Mouse (Mus musculus): ENCODE data around the gene Capsl. TPM values are rescaled to one million over a fixed set of nuclear protein-coding genes. Genes with fewer than 3 reads are reported as not detected.

The Capsl gene
- polyA plus RNA-seq, 1 experiment from 2014 or later = 0.92 TPM

- no peak for ATAC-seq (ENCODE audit: insufficient read depth, low FRiP score, low TSS enrichment)
- H3K9me3 ChIP-seq (ENCODE audit: control insufficient read depth, low read length) = no peaks in the 10 kb centered on the region
- no peak overlapping the region for H3K27ac ChIP-seq (ENCODE audit: low read depth, low read length)
- no peaks in the 10 kb centered on the region for H3K36me3 ChIP-seq (ENCODE audit: control insufficient read depth, insufficient read depth, low read length)
- 65% methylated on average over 7 of the region's 7 CpGs for WGBS
- H3K4me3 ChIP-seq (ENCODE audit: low read depth, low read length) = no peak overlapping the region
- no peak overlapping the region for H3K9ac ChIP-seq (ENCODE audit: low read length)
- H3K4me1 ChIP-seq (ENCODE audit: control insufficient read depth, insufficient read depth, low read length) = no peaks in the 10 kb centered on the region
- H3K27me3 ChIP-seq (ENCODE audit: control insufficient read depth, insufficient read depth, low read length) = no peaks in the 10 kb centered on the region
- no peak overlapping the region for H3K4me2 ChIP-seq (ENCODE audit: low read depth)
- DNase-seq (ENCODE audit: low spot score) = no peak
Measured at GRCm38 (mm10) chr15:9463521-9464027, 27.7 kb downstream of the Capsl start.

GRCm38 (mm10) chr15:9464039-9464438, 28.2 kb downstream of the Capsl start:
- DNase-seq (ENCODE audit: low spot score) = no peak
- H3K27ac ChIP-seq (ENCODE audit: low read depth, low read length) = no peak overlapping the region
- H3K4me1 ChIP-seq (ENCODE audit: control insufficient read depth, insufficient read depth, low read length) = no peaks in the 10 kb centered on the region
- H3K36me3 ChIP-seq (ENCODE audit: control insufficient read depth, insufficient read depth, low read length) = no peaks in the 10 kb centered on the region
- ATAC-seq (ENCODE audit: insufficient read depth, low FRiP score, low TSS enrichment) = no peak
- no peaks in the 10 kb centered on the region for H3K9me3 ChIP-seq (ENCODE audit: control insufficient read depth, low read length)
- no peaks in the 10 kb centered on the region for H3K27me3 ChIP-seq (ENCODE audit: control insufficient read depth, insufficient read depth, low read length)
- no peak overlapping the region for H3K4me3 ChIP-seq (ENCODE audit: low read depth, low read length)
- H3K9ac ChIP-seq (ENCODE audit: low read length) = no peak overlapping the region
- WGBS = 64% methylated on average over 1 of the region's 1 CpGs
- H3K4me2 ChIP-seq (ENCODE audit: low read depth) = no peak overlapping the region

- ATAC-seq (ENCODE audit: insufficient read depth, low FRiP score, low TSS enrichment) (no peak), DNase-seq (ENCODE audit: low spot score) (no peak)
- Histone ChIP-seq H3K36me3 (ENCODE audit: control insufficient read depth, insufficient read depth, low read length) (no peaks in the 10 kb centered on the region), H3K4me3 (ENCODE audit: low read depth, low read length) (no peak overlapping the region), H3K9me3 (ENCODE audit: control insufficient read depth, low read length) (no peaks in the 10 kb centered on the region), H3K4me2 (ENCODE audit: low read depth) (no peak overlapping the region), H3K27me3 (ENCODE audit: control insufficient read depth, insufficient read depth, low read length) (no peaks in the 10 kb centered on the region), H3K4me1 (ENCODE audit: control insufficient read depth, insufficient read depth, low read length) (no peaks in the 10 kb centered on the region), H3K9ac (ENCODE audit: low read length) (no peak overlapping the region), H3K27ac (ENCODE audit: low read depth, low read length) (no peak overlapping the region)
- 91% methylated on average over 4 of the region's 4 CpGs for WGBS
Measured at GRCm38 (mm10) chr15:9471053-9471685, 35.3 kb downstream of the Capsl start.

GRCm38 (mm10) chr15:9472167-9472566, 36.3 kb downstream of the Capsl start:
- H3K27me3 ChIP-seq (ENCODE audit: control insufficient read depth, insufficient read depth, low read length) = no peaks in the 10 kb centered on the region
- H3K9ac ChIP-seq (ENCODE audit: low read length) = no peak overlapping the region
- no peak for ATAC-seq (ENCODE audit: insufficient read depth, low FRiP score, low TSS enrichment)
- H3K36me3 ChIP-seq (ENCODE audit: control insufficient read depth, insufficient read depth, low read length) = no peaks in the 10 kb centered on the region
- no peak overlapping the region for H3K27ac ChIP-seq (ENCODE audit: low read depth, low read length)
- no peak overlapping the region for H3K4me3 ChIP-seq (ENCODE audit: low read depth, low read length)
- no peak overlapping the region for H3K4me2 ChIP-seq (ENCODE audit: low read depth)
- DNase-seq (ENCODE audit: low spot score) = no peak
- no peaks in the 10 kb centered on the region for H3K4me1 ChIP-seq (ENCODE audit: control insufficient read depth, insufficient read depth, low read length)
- H3K9me3 ChIP-seq (ENCODE audit: control insufficient read depth, low read length) = no peaks in the 10 kb centered on the region
- WGBS = 65% methylated on average over 3 of the region's 3 CpGs

GRCm38 (mm10) chr15:9472618-9473017, 36.8 kb downstream of the Capsl start:
- WGBS = 74% methylated on average over 3 of the region's 3 CpGs
- Histone ChIP-seq H3K9ac (ENCODE audit: low read length) (no peak overlapping the region), H3K27me3 (ENCODE audit: control insufficient read depth, insufficient read depth, low read length) (no peaks in the 10 kb centered on the region), H3K27ac (ENCODE audit: low read depth, low read length) (no peak overlapping the region), H3K9me3 (ENCODE audit: control insufficient read depth, low read length) (no peaks in the 10 kb centered on the region), H3K36me3 (ENCODE audit: control insufficient read depth, insufficient read depth, low read length) (no peaks in the 10 kb centered on the region), H3K4me2 (ENCODE audit: low read depth) (no peak overlapping the region), H3K4me3 (ENCODE audit: low read depth, low read length) (no peak overlapping the region), H3K4me1 (ENCODE audit: control insufficient read depth, insufficient read depth, low read length) (no peaks in the 10 kb centered on the region)
- DNase-seq (ENCODE audit: low spot score) = no peak
- no peak for ATAC-seq (ENCODE audit: insufficient read depth, low FRiP score, low TSS enrichment)

GRCm38 (mm10) chr15:9473188-9473587, 37.4 kb downstream of the Capsl start:
- ATAC-seq (ENCODE audit: insufficient read depth, low FRiP score, low TSS enrichment) = no peak
- H3K27me3 ChIP-seq (ENCODE audit: control insufficient read depth, insufficient read depth, low read length) = no peaks in the 10 kb centered on the region
- no peak overlapping the region for H3K4me2 ChIP-seq (ENCODE audit: low read depth)
- H3K4me1 ChIP-seq (ENCODE audit: control insufficient read depth, insufficient read depth, low read length) = no peaks in the 10 kb centered on the region
- H3K9me3 ChIP-seq (ENCODE audit: control insufficient read depth, low read length) = no peaks in the 10 kb centered on the region
- H3K36me3 ChIP-seq (ENCODE audit: control insufficient read depth, insufficient read depth, low read length) = no peaks in the 10 kb centered on the region
- H3K9ac ChIP-seq (ENCODE audit: low read length) = no peak overlapping the region
- DNase-seq (ENCODE audit: low spot score) = no peak
- 89% methylated on average over 1 of the region's 1 CpGs for WGBS
- H3K4me3 ChIP-seq (ENCODE audit: low read depth, low read length) = no peak overlapping the region
- H3K27ac ChIP-seq (ENCODE audit: low read depth, low read length) = no peak overlapping the region

GRCm38 (mm10) chr15:9489417-9490118, 53.7 kb downstream of the Capsl start:
- no peaks in the 10 kb centered on the region for H3K9me3 ChIP-seq (ENCODE audit: control insufficient read depth, low read length)
- DNase-seq (ENCODE audit: low spot score) (no peak), ATAC-seq (ENCODE audit: insufficient read depth, low FRiP score, low TSS enrichment) (no peak)
- no peak overlapping the region for H3K4me3 ChIP-seq (ENCODE audit: low read depth, low read length)
- no peaks in the 10 kb centered on the region for H3K4me1 ChIP-seq (ENCODE audit: control insufficient read depth, insufficient read depth, low read length)
- no peak overlapping the region for H3K27ac ChIP-seq (ENCODE audit: low read depth, low read length)
- no peak overlapping the region for H3K4me2 ChIP-seq (ENCODE audit: low read depth)
- H3K9ac ChIP-seq (ENCODE audit: low read length) = no peak overlapping the region
- H3K27me3 ChIP-seq (ENCODE audit: control insufficient read depth, insufficient read depth, low read length) = no peaks in the 10 kb centered on the region
- 95% methylated on average over 2 of the region's 2 CpGs for WGBS
- H3K36me3 ChIP-seq (ENCODE audit: control insufficient read depth, insufficient read depth, low read length) = no peaks in the 10 kb centered on the region

- Histone ChIP-seq H3K4me3 (ENCODE audit: low read depth, low read length) (no peak overlapping the region), H3K9ac (ENCODE audit: low read length) (no peak overlapping the region), H3K4me2 (ENCODE audit: low read depth) (no peak overlapping the region), H3K27me3 (ENCODE audit: control insufficient read depth, insufficient read depth, low read length) (no peaks in the 10 kb centered on the region), H3K9me3 (ENCODE audit: control insufficient read depth, low read length) (no peaks in the 10 kb centered on the region), H3K4me1 (ENCODE audit: control insufficient read depth, insufficient read depth, low read length) (no peaks in the 10 kb centered on the region), H3K36me3 (ENCODE audit: control insufficient read depth, insufficient read depth, low read length) (no peaks in the 10 kb centered on the region), H3K27ac (ENCODE audit: low read depth, low read length) (no peak overlapping the region)
- ATAC-seq (ENCODE audit: insufficient read depth, low FRiP score, low TSS enrichment) (no peak), DNase-seq (ENCODE audit: low spot score) (no peak)
- WGBS = 86% methylated on average over 3 of the region's 3 CpGs
Measured at GRCm38 (mm10) chr15:9492077-9492476, 56.2 kb downstream of the Capsl start.

Measured in neural tube, embryonic 11.5 days (tissue).